Comparison of ENCODE assay signal across 9 mouse cellular contexts in the genomic region with DNA sequence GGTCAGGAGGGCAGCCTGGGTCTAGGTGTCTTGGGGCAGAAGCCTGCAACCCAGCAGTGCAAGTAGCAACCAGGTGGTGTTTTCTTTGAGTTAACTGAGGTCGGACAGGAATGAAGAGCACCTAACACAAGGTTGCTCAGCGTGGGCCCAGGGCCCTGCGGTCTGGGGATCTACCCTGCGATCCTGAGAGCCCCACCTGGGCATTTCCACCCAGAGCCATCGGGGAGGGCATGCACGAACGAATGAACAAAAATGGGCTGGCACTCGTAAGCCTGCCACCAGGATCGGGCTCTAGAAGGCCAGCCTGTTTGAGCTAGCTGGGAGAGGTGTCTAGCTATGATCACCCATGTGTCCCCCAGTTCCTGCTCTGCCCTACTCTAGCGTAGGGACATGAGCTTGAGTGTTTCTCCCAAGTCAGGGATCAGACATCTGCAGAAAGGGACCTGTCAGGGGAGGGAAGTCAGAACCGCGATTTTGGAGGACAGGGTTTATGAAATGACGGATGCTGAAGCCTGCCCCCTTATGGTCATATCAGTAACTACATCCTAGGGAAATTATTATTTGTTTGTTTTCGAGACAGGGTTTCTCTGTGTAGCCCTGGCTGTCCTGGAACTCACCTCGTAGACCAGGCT. TPM values are rescaled to one million over a fixed set of nuclear protein-coding genes. Genes with fewer than 3 reads are reported as not detected.
DNase-seq lines count a peak whose midpoint lies in the region; ATAC-seq and TF ChIP-seq lines count a peak whose summit lies in the region.
"Had no signal": no experiment of that assay in that cellular context is flagged by ENCODE, and none has a peak within 500 bp of the region (broad histone marks: within the 10 kb centered on the region; RNA-seq: fewer than 3 reads in every experiment).

No protein-coding gene starts in this region.

- H3K79me2 ChIP-seq in MEL (ENCODE audit: control insufficient read depth, insufficient read depth, low read length, poor library complexity) = no peaks in the 10 kb centered on the region

- H3K27me3 ChIP-seq in MEL (ENCODE audit: control insufficient read depth in 1 of 2, insufficient read depth in 2 of 2, low read length in 2 of 2) = no peaks in the 10 kb centered on the region; a peak in 1 of 4 replicates
- H3K27me3 ChIP-seq in lung, postnatal 0 days (replicated peaks; ENCODE audit: insufficient read depth, low read length) = no peaks in the 10 kb centered on the region

- no peaks in the 10 kb centered on the region for H3K9me3 ChIP-seq in MEL (replicated peaks; ENCODE audit: insufficient read depth, low read length)
- H3K9me3 ChIP-seq in lung, postnatal 0 days (ENCODE audit: low read length) = no peaks in the 10 kb centered on the region
- H3K9me3 ChIP-seq: limb, embryonic 15.5 days had no signal

- no peak for TF ChIP-seq POLR2A in MEL (IDR thresholded peaks at IDR 0.05; ENCODE audit: control insufficient read depth in 1 of 2, insufficient read depth in 1 of 2, low read depth in 1 of 2, low read length in 2 of 2, poor library complexity in 1 of 2)

- H3K4me2 ChIP-seq in lung, postnatal 0 days (replicated peaks; ENCODE audit: low read depth, low read length) = peak overlapping the region; percentile 22; the same call in 1 of the 2 replicates
- H3K4me2 ChIP-seq: limb, embryonic 15.5 days had no signal

- no peaks in the 10 kb centered on the region for H3K36me3 ChIP-seq in MEL (ENCODE audit: control insufficient read depth in 1 of 2, insufficient read depth in 2 of 2, low read length in 2 of 2)
- H3K36me3 ChIP-seq in lung, postnatal 0 days (ENCODE audit: insufficient read depth, low read length) = no peaks in the 10 kb centered on the region
- H3K36me3 ChIP-seq: limb, embryonic 15.5 days had no signal

- peak; percentile 34 for DNase-seq in kidney, adult 18-20 months
- DNase-seq in kidney, postnatal 10 days = no peak
- DNase-seq in MEL (ENCODE audit: low read depth, low spot score) = peak; percentile 68
- peak; percentile 55 to 80 for DNase-seq in cerebellum, postnatal 10 days
- DNase-seq in heart, postnatal 10 days = peak; percentile 46 to 69
- peak; percentile 71 for DNase-seq in lung, postnatal 0 days (ENCODE audit: low spot score)
- DNase-seq in thymus, postnatal 25 days = peak; percentile 18
- no peak for DNase-seq in layer of hippocampus, postnatal 14 days (ENCODE audit: low spot score in 2 of 2)

- TF ChIP-seq EP300 in MEL (IDR thresholded peaks at IDR 0.05; ENCODE audit: low read depth in 1 of 2, low read length in 2 of 2) = no peak
- TF ChIP-seq EP300 in lung, postnatal 0 days (IDR thresholded peaks at IDR 0.05) = no peak

- peak in 2 of 3 experiments; percentile 30 to 38; a peak in 3 of 6 replicates for TF ChIP-seq CTCF in MEL (IDR thresholded peaks at IDR 0.05 in 2 of 3, conservative IDR thresholded peaks at IDR 0.05 in 1 of 3; ENCODE audit: control insufficient read depth in 1 of 3, insufficient read depth in 1 of 3, low read depth in 2 of 3, low read length in 3 of 3, poor library complexity in 1 of 3, severe bottlenecking in 1 of 3)
- TF ChIP-seq CTCF in lung, postnatal 0 days (IDR thresholded peaks at IDR 0.05) = peak; percentile 79

- peak; percentile 30 for ATAC-seq in lung, postnatal 0 days

- H3K4me3 ChIP-seq in MEL (ENCODE audit: control insufficient read depth in 1 of 2, insufficient read depth in 1 of 2, low read depth in 2 of 2, low read length in 2 of 2) = no peak overlapping the region; a peak in 1 of 4 replicates
- H3K4me3 ChIP-seq in lung, postnatal 0 days (ENCODE audit: low read depth, low read length) = no peak overlapping the region
- H3K4me3 ChIP-seq: limb, embryonic 15.5 days had no signal

- no peak overlapping the region for H3K27ac ChIP-seq in MEL (ENCODE audit: control insufficient read depth, low read depth, low read length)
- no peak overlapping the region for H3K27ac ChIP-seq in lung, postnatal 0 days (ENCODE audit: low read length)
- H3K27ac ChIP-seq: limb, embryonic 15.5 days had no signal

- 41% methylated on average over 15 of the region's 15 CpGs for WGBS in lung, postnatal 0 days

- intact Hi-C loops in heart, postnatal 10 days (cut with DNase I) = loop anchor here (1.0 to 2.0 kb wide), 2 partner anchors 29 to 105 kb away; no protein-coding TSS in a partner anchor

- no peak overlapping the region for H3K9ac ChIP-seq in MEL (ENCODE audit: control insufficient read depth, low read depth, low read length, poor library complexity, severe bottlenecking)
- no peak overlapping the region for H3K9ac ChIP-seq in lung, postnatal 0 days (replicated peaks; ENCODE audit: low read depth)
- H3K9ac ChIP-seq: limb, embryonic 15.5 days had no signal

- TF ChIP-seq RAD21 in MEL (IDR thresholded peaks at IDR 0.05; ENCODE audit: low read depth, low read length) = peak; percentile 22

- no peaks in the 10 kb centered on the region; a peak in 1 of 4 replicates for H3K4me1 ChIP-seq in MEL (ENCODE audit: control insufficient read depth in 1 of 2, insufficient read depth in 2 of 2, low read length in 2 of 2)
- H3K4me1 ChIP-seq in lung, postnatal 0 days (ENCODE audit: insufficient read depth, low read depth, low read length) = no peaks in the 10 kb centered on the region

TF ChIP-seq in MEL, 35 proteins besides CTCF, POLR2A, EP300 and RAD21:
- TF ChIP-seq SMC3 (IDR thresholded peaks at IDR 0.05; ENCODE audit: low read depth, low read length) (peak; percentile 46), TBP (IDR thresholded peaks at IDR 0.05; ENCODE audit: low read depth, low read length) (no peak)

RNA-seq across cellular contexts. Expression of a gene that starts 22.2 kb away (rescaled TPM):
- total RNA-seq in MEL (2012; rRNA removed) = not detected in 2 replicates
- polyA plus RNA-seq in MEL (2012; ENCODE audit: insufficient read depth in 1 of 2, insufficient read length in 2 of 2, low read depth in 1 of 2, low replicate concordance in 2 of 2, missing spikeins in 1 of 2) = under 1 TPM in 1 of 2 experiments, not detected in 1; 0.89 TPM
- not detected for total RNA-seq in heart, postnatal 10 days (2021)
- polyA plus RNA-seq in lung, postnatal 0 days (2015; fragmentation: Nextera tagmentation; extraction: Ambion mirVana) = 5.8 TPM in 2 replicates
- 1 to 10 TPM; 2.3 to 3.3 TPM for total RNA-seq in layer of hippocampus, postnatal 14 days (2021)

RNA-seq across cellular contexts. Expression of a gene that starts 49.5 kb away (rescaled TPM):
- total RNA-seq in MEL (2012; rRNA removed) = 0.07 TPM in 1 of 2 replicates, not detected in the other
- polyA plus RNA-seq in MEL (2012; ENCODE audit: insufficient read depth in 1 of 2, insufficient read length in 2 of 2, low read depth in 1 of 2, low replicate concordance in 2 of 2, missing spikeins in 1 of 2) = not detected
- 1 to 10 TPM; 1.1 to 2.5 TPM for total RNA-seq in heart, postnatal 10 days (2021)
- polyA plus RNA-seq in lung, postnatal 0 days (2015; fragmentation: Nextera tagmentation; extraction: Ambion mirVana) = 11.0 and 12.5 TPM in 2 replicates
- 1 to 10 TPM; 1.1 to 4.7 TPM for total RNA-seq in layer of hippocampus, postnatal 14 days (2021)

Comparison
In these comparisons a context has a peak if more than half of its experiments do, and no peak if none do; other contexts are left out.
1. DNase-seq: peak in kidney, adult 18-20 months (single experiment), MEL (single experiment), cerebellum, postnatal 10 days (2 of 2), heart, postnatal 10 days (2 of 2), lung, postnatal 0 days (single experiment) and thymus, postnatal 25 days (single experiment); none in kidney, postnatal 10 days (single experiment) and layer of hippocampus, postnatal 14 days (0 of 2).